Mouse (Mus musculus) spleen, embryonic (tissue): ENCODE data around the gene Igsf8.

Source experiments
- CTCF ChIA-PET: fragments of 350-600 bp; sonication (Branson Sonifier 250); formaldehyde crosslinking; loops from one replicate; lab custom pipeline; 2022; lab: Charles Lee

Gene Igsf8

DNA sequence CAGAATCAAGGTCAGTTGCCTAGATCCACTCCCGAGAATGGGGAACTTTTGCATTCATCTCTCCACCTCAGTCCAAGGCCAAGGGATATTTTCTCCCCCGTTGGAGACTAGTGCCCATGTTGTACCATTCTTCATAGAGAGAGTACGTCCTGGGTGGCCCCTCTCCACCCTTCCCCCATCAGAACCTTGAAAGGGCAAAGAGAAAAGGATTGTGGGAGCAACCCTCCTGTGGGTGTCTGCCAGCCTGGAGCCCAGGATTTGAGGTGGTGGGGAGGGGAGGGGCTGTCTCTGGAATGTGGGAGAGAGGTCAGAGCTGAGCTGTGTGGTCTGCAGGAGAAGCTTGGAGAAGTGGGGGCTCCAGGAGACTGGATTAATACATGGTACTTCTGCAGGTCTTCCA is 82.5 kb downstream of the Igsf8 start:
- CTCF ChIA-PET = no interaction called here

DNA sequence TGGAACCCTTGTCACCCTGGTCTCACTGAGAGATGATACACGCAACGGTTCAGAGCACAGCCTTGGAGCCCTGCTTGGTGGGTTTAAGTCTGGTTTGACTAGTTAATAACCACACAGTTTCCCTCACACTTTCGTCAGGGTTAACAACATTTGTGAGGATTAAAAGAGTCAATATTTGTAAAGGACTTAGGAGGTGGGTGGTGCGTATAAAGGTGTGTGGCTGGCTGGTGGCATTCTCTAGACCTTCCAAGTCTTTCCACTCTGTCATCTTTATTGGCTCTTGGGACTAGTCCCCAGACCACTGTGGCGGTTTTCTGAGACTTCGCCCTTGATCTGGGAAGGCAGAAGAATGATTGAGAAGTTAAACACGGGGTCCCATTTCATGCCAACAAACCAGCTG is 83.4 kb downstream of the Igsf8 start:
- CTCF ChIA-PET = interaction anchor here (0.5 kb wide), 1 partner anchor 508 kb away, joined by 3 read pairs; no protein-coding TSS in a partner anchor

DNA sequence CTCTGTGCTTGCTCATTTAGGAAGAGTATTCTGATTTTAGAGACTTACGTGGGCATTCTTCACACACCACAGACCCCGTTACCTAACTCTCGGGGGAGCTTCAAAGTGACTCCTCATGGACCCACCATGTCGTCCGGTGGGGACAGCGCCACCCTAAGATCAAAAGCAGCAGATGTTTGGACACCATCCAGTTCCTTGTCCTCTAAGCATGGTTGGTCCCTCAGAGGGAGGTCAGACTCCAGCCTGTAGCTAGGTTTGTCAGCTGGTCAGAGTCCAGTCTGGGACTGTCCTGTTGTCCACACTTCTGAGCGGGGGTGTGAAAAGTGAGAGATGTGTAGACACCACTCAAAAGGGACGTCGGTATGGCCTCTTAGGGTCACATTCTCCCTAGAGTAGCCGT is 85.3 kb downstream of the Igsf8 start:
- CTCF ChIA-PET = no interaction called here

GRCm38 (mm10) chr1:172347382-172347781 is 85.9 kb downstream of the Igsf8 start:
- CTCF ChIA-PET = no interaction called here

- CTCF ChIA-PET = interaction anchor here (0.8 kb wide), 1 partner anchor 38 kb away, joined by 10 read pairs; no protein-coding TSS in a partner anchor
These were observed 88.1 kb downstream of the Igsf8 start for GRCm38 (mm10) chr1:172349504-172349903.

- CTCF ChIA-PET = interaction anchor here (0.8 kb wide), 1 partner anchor 39 kb away, joined by 10 read pairs; no protein-coding TSS in a partner anchor
These were observed 88.7 kb downstream of the Igsf8 start for GRCm38 (mm10) chr1:172349916-172350812.

DNA sequence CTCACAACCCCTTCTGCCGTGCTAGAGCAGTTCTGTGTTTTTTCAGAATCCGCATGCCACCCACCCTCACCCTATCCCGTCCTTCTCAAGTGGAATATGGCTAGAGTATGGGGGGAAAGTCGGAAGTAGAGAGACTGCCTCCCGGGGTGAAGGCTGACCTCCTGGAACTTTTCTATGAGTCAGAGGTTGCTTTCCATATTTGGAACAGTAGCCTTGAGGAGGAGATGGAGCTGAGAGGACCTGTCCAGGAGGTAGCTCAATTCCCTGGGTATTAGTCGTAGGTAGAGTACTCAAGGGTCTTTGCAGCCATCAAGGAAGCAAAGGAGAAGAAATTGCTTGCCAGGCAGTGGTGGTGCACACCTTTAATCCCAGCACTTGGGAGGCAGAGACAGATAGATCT is 90.6 kb downstream of the Igsf8 start:
- CTCF ChIA-PET = no interaction called here

DNA sequence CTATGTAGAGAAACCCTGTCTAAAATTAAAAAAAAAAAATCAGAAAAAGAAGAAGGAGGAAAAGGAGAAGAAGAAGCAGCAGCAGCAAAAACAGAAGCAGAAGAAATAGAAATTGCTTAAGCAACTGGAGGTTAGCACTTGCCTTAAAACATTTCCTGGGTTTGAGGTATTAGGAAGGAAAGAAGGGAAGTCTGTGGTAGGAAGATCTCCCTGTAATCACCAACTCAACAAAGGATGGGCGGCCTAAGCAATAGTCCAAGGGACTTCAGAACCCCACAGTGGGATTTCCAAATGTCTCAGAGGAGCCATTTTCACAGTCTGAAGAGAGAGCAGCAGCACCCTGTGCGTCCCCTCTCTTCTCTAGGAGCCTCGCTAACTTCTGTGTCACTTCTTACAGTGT is 91.0 kb downstream of the Igsf8 start:
- CTCF ChIA-PET = interaction anchor here (0.5 kb wide), 1 partner anchor 80 kb away, joined by 3 read pairs; no protein-coding TSS in a partner anchor

DNA sequence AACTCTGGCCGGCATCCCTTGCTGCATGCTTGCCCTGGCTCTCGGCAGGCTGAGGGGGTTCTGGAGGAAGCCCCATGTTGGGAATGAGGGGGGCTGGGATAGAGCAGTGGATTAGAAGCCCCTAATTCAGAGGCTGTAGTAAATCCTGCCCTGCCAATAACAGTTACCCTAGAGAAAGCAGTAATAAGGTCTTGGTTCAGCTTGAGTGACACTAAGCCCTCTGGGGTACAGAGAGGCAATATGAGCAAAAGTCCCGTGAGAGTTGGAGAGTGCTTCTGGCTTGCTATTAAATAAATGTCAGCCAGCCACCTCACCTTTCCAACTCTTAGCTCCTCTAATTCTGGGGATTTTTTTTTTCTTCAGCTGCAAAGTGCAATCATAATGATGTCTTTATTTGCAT is 93.9 kb downstream of the Igsf8 start:
- CTCF ChIA-PET = interaction anchor here (0.7 kb wide), 2 partner anchors 14 to 30 kb away, joined by 3 read pairs; no protein-coding TSS in a partner anchor

DNA sequence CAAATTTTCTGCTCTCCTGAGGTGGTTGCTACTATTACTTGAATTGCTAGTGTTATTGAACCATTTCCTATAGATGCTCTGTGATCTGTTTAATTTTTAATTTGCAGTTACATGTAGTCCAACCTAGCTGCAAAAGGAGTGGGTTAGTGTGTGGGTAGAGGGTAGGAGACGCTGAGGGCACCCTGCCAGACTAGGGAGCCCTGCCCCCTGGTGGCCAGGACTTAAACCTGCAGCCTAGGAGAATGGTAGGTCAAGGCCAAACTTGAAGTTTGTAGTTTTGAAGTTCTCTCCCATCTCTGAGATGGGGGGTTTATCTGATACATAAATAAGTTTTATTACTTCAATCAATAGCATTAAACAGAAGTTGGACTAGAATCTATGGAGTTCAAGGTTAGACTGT is 96.1 kb downstream of the Igsf8 start:
- CTCF ChIA-PET = no interaction called here

DNA sequence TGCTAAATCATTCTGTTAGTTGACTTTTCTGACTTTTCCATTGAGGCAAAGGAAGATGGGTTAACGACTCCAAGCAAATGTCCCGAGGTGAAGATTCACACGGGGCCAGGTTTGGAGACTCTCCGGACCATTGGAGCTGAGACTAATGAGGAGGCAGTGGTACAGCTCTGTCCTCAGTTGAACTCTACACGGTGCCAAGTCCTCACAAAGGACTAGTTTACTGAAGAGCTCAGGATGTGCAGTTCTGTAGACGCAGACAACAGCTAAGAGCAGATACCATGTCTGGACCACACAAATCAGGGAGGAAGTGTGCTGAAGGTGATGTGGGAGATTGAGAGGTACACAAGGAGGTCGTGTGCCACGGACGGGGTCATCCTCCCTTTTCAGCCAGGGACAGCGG is 96.9 kb downstream of the Igsf8 start:
- CTCF ChIA-PET = no interaction called here

DNA sequence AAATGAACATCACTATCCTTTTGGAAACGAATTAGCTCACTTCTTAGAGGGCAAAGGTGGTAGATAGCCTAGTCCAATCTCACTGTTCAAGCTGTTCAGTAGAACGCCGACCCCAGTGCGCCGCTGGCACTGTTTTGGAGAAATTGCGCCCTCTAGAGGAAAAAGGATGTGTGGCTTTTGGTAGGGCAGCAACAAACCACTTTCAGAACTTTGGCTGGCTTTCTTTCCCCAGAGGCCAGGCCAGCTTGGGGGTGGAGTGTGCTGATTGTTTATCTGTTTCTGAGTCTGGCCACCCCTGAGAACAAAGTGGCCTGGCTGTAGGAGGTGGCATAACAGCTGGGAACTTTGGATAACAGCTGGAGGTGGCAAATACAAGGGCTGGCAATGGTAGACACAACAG is 103.2 kb downstream of the Igsf8 start:
- CTCF ChIA-PET = no interaction called here

- CTCF ChIA-PET = interaction anchor here (0.6 kb wide), 1 partner anchor 14 kb away, joined by 3 read pairs; no protein-coding TSS in a partner anchor
These were observed 107.5 kb downstream of the Igsf8 start for GRCm38 (mm10) chr1:172368768-172369418.
